Mouse (Mus musculus) heart, embryonic 14.5 days (tissue): ENCODE results near the gene Aldh3b2. TPM values are rescaled to one million over a fixed set of nuclear protein-coding genes. Genes with fewer than 3 reads are reported as not detected.

Experiments used
- ATAC-seq: fragments of 200-750 bp; cut with Nextera tagmentation; 2 replicates; pipeline ENCODE4 v1.8.0; 2017; ENCODE audit warnings: low read depth, moderate TSS enrichment; ENCODE audit not compliant: insufficient number of reproducible peaks, insufficient read depth, low FRiP score
- H3K27ac ChIP-seq, 2 experiments: fragments of 200-500 bp in 1 of 2; fragments of 300-500 bp in 1 of 2; sonication (generic) in 1 of 2; replicated peaks in 1 of 2; 2 replicates each; pipeline ENCODE4 v1.5.1; 2012 to 2014; ENCODE audit warnings: low read depth in 2 of 2, low read length in 2 of 2, control low read depth in 1 of 2, mild to moderate bottlenecking in 1 of 2, mixed read lengths in 1 of 2; ENCODE audit not compliant: control insufficient read depth in 1 of 2, insufficient read depth in 1 of 2
- H3K27me3 ChIP-seq: fragments of 300-500 bp; sonication (generic); 2 replicates; pipeline ENCODE4 v1.6.1; 2014; ENCODE audit warnings: mild to moderate bottlenecking, low read length, control low read depth; ENCODE audit not compliant: control insufficient read depth, insufficient read depth
- H3K36me3 ChIP-seq: fragments of 300-500 bp; sonication (generic); 2 replicates; pipeline ENCODE4 v1.6.1; 2014; ENCODE audit warnings: mild to moderate bottlenecking, control low read depth, low read length, mixed read lengths; ENCODE audit not compliant: control insufficient read depth, insufficient read depth
- H3K4me1 ChIP-seq, 2 experiments: fragments of 200-500 bp in 1 of 2; fragments of 300-500 bp in 1 of 2; sonication (generic) in 1 of 2; 2 replicates each; pipeline ENCODE4 v1.6.1; 2012 to 2014; ENCODE audit warnings: low read length in 2 of 2, control low read depth in 1 of 2, mixed read lengths in 1 of 2; ENCODE audit not compliant: control insufficient read depth in 2 of 2, insufficient read depth in 2 of 2
- H3K4me2 ChIP-seq: fragments of 300-500 bp; sonication (generic); 2 replicates; pipeline ENCODE4 v1.6.1; 2014; ENCODE audit warnings: mild to moderate bottlenecking, low read length
- H3K4me3 ChIP-seq, 2 experiments: fragments of 200-500 bp in 1 of 2; fragments of 300-500 bp in 1 of 2; sonication (generic) in 1 of 2; 2 replicates each; pipeline ENCODE4 v1.5.1; 2012 to 2014; ENCODE audit warnings: low read length in 2 of 2, mild to moderate bottlenecking in 2 of 2, control low read depth in 1 of 2, low read depth in 1 of 2, moderate library complexity in 1 of 2; ENCODE audit not compliant: control insufficient read depth in 1 of 2, insufficient read depth in 1 of 2
- H3K9ac ChIP-seq: fragments of 300-500 bp; sonication (generic); 2 replicates; pipeline ENCODE4 v1.6.1; 2014; ENCODE audit warnings: mild to moderate bottlenecking, low read length
- H3K9me3 ChIP-seq: fragments of 300-500 bp; sonication (generic); 2 replicates; pipeline ENCODE4 v1.6.1; 2016; ENCODE audit warnings: low read length, control low read depth; ENCODE audit not compliant: control insufficient read depth
- WGBS: fragments of 180-500 bp; shearing (Covaris S2); extraction: QIAGEN DNeasy Blood & Tissue Kit; methylation state at CpG from one replicate; pipeline ENCODE4 v1.1.7; 2014; 5-methylcytosine and 5-hydroxymethylcytosine counted together
- polyA plus RNA-seq: library from polyadenylated mRNA; unstranded; fragments of >200 nt; fragmentation: Nextera tagmentation; extraction: Ambion mirVana; gene quantifications from 2 replicates; pipeline ENCODE4 v1.2.1, GENCODE M21; 2014

Gene Aldh3b2
- polyA plus RNA-seq, 1 experiment from 2014 or later, result 0.18 TPM

GRCm38 (mm10) chr19:3990804-3991203, 18.7 kb downstream of the Aldh3b2 start:
- WGBS, result 48% methylated on average over 6 of the region's 6 CpGs
- Histone ChIP-seq H3K36me3 (no peaks in the 10 kb centered on the region), H3K9ac (no peak overlapping the region), H3K27me3 (no peaks in the 10 kb centered on the region), H3K27ac (no peak overlapping the region), H3K4me3 (no peak overlapping the region), H3K4me1 (peaks cover 10 to 16% of the 10 kb centered on the region in 2 experiments), H3K4me2 (no peak overlapping the region), H3K9me3 (no peaks in the 10 kb centered on the region)
- no peak for ATAC-seq

DNA sequence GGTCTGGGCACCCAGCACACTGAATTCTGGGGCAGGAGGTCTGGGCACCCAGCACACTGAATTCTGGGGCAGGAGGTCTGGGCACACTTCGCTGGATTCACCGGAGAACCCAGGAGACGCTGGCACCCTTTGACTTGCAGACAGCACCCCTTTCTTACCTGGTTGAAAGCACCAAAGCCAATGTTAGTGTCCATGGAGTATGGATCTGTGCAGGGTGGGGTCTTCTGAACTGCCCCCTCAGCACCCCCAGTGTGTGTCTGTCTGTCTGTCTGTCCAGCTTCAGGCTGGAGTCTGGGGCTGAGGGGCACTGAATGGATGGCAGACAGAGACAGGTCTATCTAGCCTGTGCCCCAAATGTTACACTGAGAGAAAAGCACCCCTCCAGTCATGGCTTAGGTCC, 19.4 kb downstream of the Aldh3b2 start:
- no peak for ATAC-seq
- WGBS, result 92% methylated on average over 3 of the region's 3 CpGs
- H3K36me3 ChIP-seq, result no peaks in the 10 kb centered on the region

GRCm38 (mm10) chr19:3991966-3992365, 19.8 kb downstream of the Aldh3b2 start:
- 87% methylated on average over 3 of the region's 3 CpGs for WGBS
- no peak for ATAC-seq

More for the DNA sequence above, 19.4 kb downstream of the Aldh3b2 start:
- H3K4me2 ChIP-seq, result no peak overlapping the region
- H3K4me1 ChIP-seq, result peaks cover 4 to 8% of the 10 kb centered on the region in 2 experiments
- no peaks in the 10 kb centered on the region for H3K27me3 ChIP-seq
- H3K9me3 ChIP-seq, result no peaks in the 10 kb centered on the region
- H3K4me3 ChIP-seq, result no peak overlapping the region
- no peak overlapping the region for H3K27ac ChIP-seq
- H3K9ac ChIP-seq, result no peak overlapping the region

DNA sequence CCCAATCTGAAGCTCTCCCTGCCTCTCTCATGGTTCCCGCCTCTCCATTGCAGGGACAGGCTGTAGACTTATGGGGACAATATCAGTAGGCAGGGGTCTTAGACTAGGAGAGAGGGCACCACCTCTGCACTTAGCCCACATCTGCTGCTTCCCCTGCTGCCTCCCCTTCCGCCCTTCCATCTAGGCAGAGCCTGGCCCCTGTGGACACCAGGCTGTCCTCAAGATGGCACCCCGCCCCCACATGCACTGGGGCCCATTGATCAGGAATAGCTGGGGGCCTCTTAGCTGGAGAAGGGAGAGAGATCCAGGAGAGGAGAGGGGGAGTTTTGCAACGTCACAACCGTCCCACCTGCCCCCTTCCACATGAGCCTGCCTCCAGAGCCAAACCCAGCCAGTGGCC, 20.3 kb downstream of the Aldh3b2 start, which contains the start of gene Tbx10:
Gene Tbx10, plus strand, starts transcription at position 337 of the 400 bp plus-strand sequence.
- H3K27me3 ChIP-seq, result no peaks in the 10 kb centered on the region
- H3K4me1 ChIP-seq, result no peaks in the 10 kb centered on the region
- H3K36me3 ChIP-seq, result no peaks in the 10 kb centered on the region
- H3K27ac ChIP-seq, result no peak within 1 kb of the TSS
- no peaks in the 10 kb centered on the region for H3K9me3 ChIP-seq
- no peak within 1 kb of the TSS for H3K4me2 ChIP-seq
- ATAC-seq, result no peak
- H3K4me3 ChIP-seq, result no peak within 1 kb of the TSS
- H3K9ac ChIP-seq, result no peak within 1 kb of the TSS
- WGBS, result 45% methylated on average over 5 of the region's 5 CpGs

More at GRCm38 (mm10) chr19:3991966-3992365, 19.8 kb downstream of the Aldh3b2 start:
- Histone ChIP-seq H3K9ac (no peak overlapping the region), H3K27me3 (no peaks in the 10 kb centered on the region), H3K9me3 (no peaks in the 10 kb centered on the region), H3K36me3 (no peaks in the 10 kb centered on the region), H3K4me3 (no peak overlapping the region), H3K27ac (no peak overlapping the region), H3K4me2 (no peak overlapping the region), H3K4me1 (peaks cover 0 to 4% of the 10 kb centered on the region in 2 experiments; a peak in 2 of 4 replicates)

DNA sequence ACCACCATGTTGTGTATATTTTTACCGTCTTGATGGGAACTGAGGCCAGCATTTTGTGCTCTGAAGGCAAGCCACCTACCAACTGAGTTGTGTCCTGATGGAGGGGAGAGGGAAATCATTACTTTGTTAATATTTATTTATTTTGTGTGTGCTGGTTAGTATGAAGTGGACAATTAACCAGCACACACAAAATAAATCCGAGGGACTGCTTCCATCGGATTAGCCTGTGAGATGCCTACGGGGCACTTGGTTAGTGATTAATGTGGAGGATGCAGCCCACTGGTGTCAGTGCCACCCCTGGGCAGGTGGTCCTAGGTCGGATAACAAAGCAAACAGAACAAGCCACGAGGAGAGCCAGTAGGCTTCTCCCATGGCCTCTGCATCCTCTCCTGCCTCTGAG, 22.8 kb downstream of the Aldh3b2 start:
- WGBS, result 69% methylated on average over 6 of the region's 6 CpGs

GRCm38 (mm10) chr19:3995505-3995904, 23.4 kb downstream of the Aldh3b2 start:
- no peak overlapping the region for H3K27ac ChIP-seq
- no peaks in the 10 kb centered on the region for H3K9me3 ChIP-seq
- ATAC-seq, result no peak
- peaks cover 2 to 6% of the 10 kb centered on the region in 2 experiments; a peak in 3 of 4 replicates for H3K4me1 ChIP-seq
- no peaks in the 10 kb centered on the region for H3K36me3 ChIP-seq
- 88% methylated on average over 3 of the region's 3 CpGs for WGBS
- no peak overlapping the region for H3K4me3 ChIP-seq
- H3K27me3 ChIP-seq, result no peaks in the 10 kb centered on the region
- H3K4me2 ChIP-seq, result no peak overlapping the region
- no peak overlapping the region for H3K9ac ChIP-seq

More for the DNA sequence above, 22.8 kb downstream of the Aldh3b2 start:
- Histone ChIP-seq H3K4me1 (peaks cover 2 to 6% of the 10 kb centered on the region in 2 experiments; a peak in 3 of 4 replicates), H3K36me3 (no peaks in the 10 kb centered on the region), H3K27me3 (no peaks in the 10 kb centered on the region), H3K4me3 (no peak overlapping the region), H3K4me2 (no peak overlapping the region), H3K9me3 (no peaks in the 10 kb centered on the region), H3K27ac (no peak overlapping the region), H3K9ac (no peak overlapping the region)
- ATAC-seq, result no peak

DNA sequence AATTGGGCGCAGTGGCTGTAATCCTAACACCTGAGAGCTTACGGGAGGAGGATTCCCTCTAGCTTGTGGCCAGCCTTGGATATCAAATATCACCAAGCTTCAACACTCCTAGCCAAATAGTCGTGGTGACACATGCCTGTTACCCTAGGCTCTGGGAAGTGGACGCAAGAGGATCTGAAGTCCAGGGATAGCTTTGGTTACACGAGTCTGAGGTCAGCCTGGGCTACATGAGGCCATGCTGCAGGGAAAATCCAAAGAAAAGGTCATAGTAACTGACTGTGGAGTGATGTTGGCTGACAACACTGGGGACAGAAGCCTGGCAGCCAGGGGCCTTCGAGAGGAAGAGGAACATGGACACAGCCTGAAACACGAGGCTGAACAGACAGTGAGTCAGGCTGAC, 24.0 kb downstream of the Aldh3b2 start:
- H3K27ac ChIP-seq, result no peak overlapping the region

DNA sequence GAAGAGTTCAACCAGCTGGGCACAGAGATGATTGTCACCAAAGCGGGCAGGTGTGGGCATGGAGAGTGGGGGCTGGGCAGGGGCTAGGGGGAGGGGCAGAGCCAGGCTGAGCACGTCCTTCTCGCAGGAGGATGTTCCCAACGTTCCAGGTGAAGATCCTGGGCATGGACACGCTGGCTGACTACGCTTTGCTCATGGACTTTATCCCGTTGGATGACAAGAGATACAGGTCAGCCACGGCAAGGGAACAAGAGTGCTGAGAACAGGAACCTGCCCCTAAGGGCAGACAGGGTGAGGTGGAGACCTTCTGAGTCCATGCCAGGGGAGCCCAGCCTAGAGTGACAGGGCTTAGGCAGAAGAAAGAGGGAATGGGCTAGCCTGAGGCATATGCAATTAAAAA, 24.6 kb downstream of the Aldh3b2 start:
- Histone ChIP-seq H3K36me3 (no peaks in the 10 kb centered on the region), H3K9ac (no peak overlapping the region), H3K4me1 (peaks cover 11 to 16% of the 10 kb centered on the region in 2 experiments), H3K4me2 (no peak overlapping the region), H3K9me3 (no peaks in the 10 kb centered on the region), H3K27ac (no peak overlapping the region), H3K27me3 (no peaks in the 10 kb centered on the region), H3K4me3 (no peak overlapping the region)
- no peak for ATAC-seq
- 75% methylated on average over 8 of the region's 8 CpGs for WGBS

More for the DNA sequence above, 24.0 kb downstream of the Aldh3b2 start:
- Histone ChIP-seq H3K9me3 (no peaks in the 10 kb centered on the region), H3K9ac (no peak overlapping the region), H3K4me3 (no peak overlapping the region), H3K27me3 (no peaks in the 10 kb centered on the region), H3K4me1 (peaks cover 5 to 10% of the 10 kb centered on the region in 2 experiments), H3K36me3 (no peaks in the 10 kb centered on the region), H3K4me2 (no peak overlapping the region)
- no peak for ATAC-seq
- WGBS, result 73% methylated on average over 7 of the region's 7 CpGs
